ENCODE assay signal across 14 mouse cellular contexts in genomic region chr4:122838416-122838815, GRCm38 (mm10). TPM values are rescaled to one million over a fixed set of nuclear protein-coding genes. Genes with fewer than 3 reads are reported as not detected.
A peak's percentile ranks its signal among the peaks of the same experiment; 100 is the strongest.
DNase-seq lines count a peak whose midpoint lies in the region; ATAC-seq and TF ChIP-seq lines count a peak whose summit lies in the region.
"Had no signal": no experiment of that assay in that cellular context is flagged by ENCODE, and none has a peak within 500 bp of the region (broad histone marks: within the 10 kb centered on the region; RNA-seq: fewer than 3 reads in every experiment).

No protein-coding gene starts in this region.

- no peak overlapping the region for H3K4me3 ChIP-seq in hindbrain, embryonic 16.5 days (ENCODE audit: low read length)
- no peak overlapping the region for H3K4me3 ChIP-seq in hindbrain, postnatal 0 days (ENCODE audit: low read length)
- H3K4me3 ChIP-seq: embryonic facial prominence, embryonic 15.5 days; forebrain, embryonic 15.5 days; midbrain, embryonic 10.5 days had no signal

- no peak for TF ChIP-seq CTCF in hindbrain, postnatal 0 days (IDR thresholded peaks at IDR 0.05; ENCODE audit: low read depth)

- no peaks in the 10 kb centered on the region for H3K27me3 ChIP-seq in hindbrain, embryonic 16.5 days (replicated peaks; ENCODE audit: control insufficient read depth, insufficient read depth, low read length)
- no peaks in the 10 kb centered on the region for H3K27me3 ChIP-seq in hindbrain, postnatal 0 days (ENCODE audit: insufficient read depth, low read length)
- H3K27me3 ChIP-seq: embryonic facial prominence, embryonic 15.5 days; forebrain, embryonic 15.5 days had no signal

- no peak for DNase-seq in hindbrain, postnatal 0 days (ENCODE audit: low spot score)
- DNase-seq in MN1 (ENCODE audit: low spot score), result peak; percentile 7
- DNase-seq in thymus, postnatal 10 days (ENCODE audit: low spot score in 2 of 2), result peak; percentile 30 to 35
- no peak for DNase-seq in cerebellum, adult 9-11 months
- DNase-seq in cerebellum, adult 8-10 months, result no peak
- DNase-seq in adrenal gland, postnatal 36 days, result no peak
- DNase-seq: kidney, adult 2 months; liver; lung, embryonic 14.5 days had no signal

- no peaks in the 10 kb centered on the region for H3K9me3 ChIP-seq in hindbrain, embryonic 16.5 days (ENCODE audit: control insufficient read depth, low read length)
- no peaks in the 10 kb centered on the region for H3K9me3 ChIP-seq in hindbrain, postnatal 0 days (ENCODE audit: low read length)
- H3K9me3 ChIP-seq: embryonic facial prominence, embryonic 15.5 days; forebrain, embryonic 15.5 days had no signal

- H3K27ac ChIP-seq in hindbrain, embryonic 16.5 days (ENCODE audit: low read depth, low read length), result no peak overlapping the region
- H3K27ac ChIP-seq in hindbrain, postnatal 0 days, result no peak overlapping the region
- H3K27ac ChIP-seq: embryonic facial prominence, embryonic 15.5 days; forebrain, embryonic 15.5 days; midbrain, embryonic 10.5 days had no signal

- 79% methylated on average over 1 of the region's 1 CpGs for WGBS in hindbrain, embryonic 16.5 days
- WGBS in hindbrain, postnatal 0 days, result 63% methylated on average over 1 of the region's 1 CpGs

- no peak overlapping the region for H3K9ac ChIP-seq in hindbrain, embryonic 16.5 days (ENCODE audit: low read depth, low read length)
- no peak overlapping the region for H3K9ac ChIP-seq in hindbrain, postnatal 0 days (replicated peaks; ENCODE audit: low read length)
- H3K9ac ChIP-seq: embryonic facial prominence, embryonic 15.5 days; forebrain, embryonic 15.5 days; lung, embryonic 14.5 days had no signal

- peaks cover 9% of the 10 kb centered on the region for H3K36me3 ChIP-seq in hindbrain, embryonic 16.5 days (ENCODE audit: control insufficient read depth, insufficient read depth, low read length)
- no peaks in the 10 kb centered on the region for H3K36me3 ChIP-seq in hindbrain, postnatal 0 days (ENCODE audit: insufficient read depth, low read length)

- H3K4me2 ChIP-seq in hindbrain, embryonic 16.5 days (ENCODE audit: low read length), result 0 out of 2 replicates have a peak overlapping the region, but pooled peaks have one; percentile 12
- no peak overlapping the region for H3K4me2 ChIP-seq in hindbrain, postnatal 0 days (ENCODE audit: low read depth, low read length)
- H3K4me2 ChIP-seq: embryonic facial prominence, embryonic 15.5 days; forebrain, embryonic 15.5 days; lung, embryonic 14.5 days had no signal

- ATAC-seq in hindbrain, embryonic 16.5 days, result no peak
- no peak for ATAC-seq in hindbrain, postnatal 0 days
- ATAC-seq in megakaryocyte, adult 5-6 weeks (ENCODE audit: poor library complexity, severe bottlenecking), result peak; percentile 72
- ATAC-seq: forebrain, embryonic 15.5 days had no signal

- peaks cover 24% of the 10 kb centered on the region for H3K4me1 ChIP-seq in hindbrain, embryonic 16.5 days (ENCODE audit: control insufficient read depth, insufficient read depth, low read depth, low read length)
- H3K4me1 ChIP-seq in hindbrain, postnatal 0 days (ENCODE audit: insufficient read depth, low read length), result peaks cover 10% of the 10 kb centered on the region; the same call in 1 of the 2 replicates

RNA-seq across cellular contexts. Expression of gene Ppt1, which starts 2.4 kb away (rescaled TPM):
- polyA plus RNA-seq in hindbrain, embryonic 16.5 days (2015; fragmentation: Nextera tagmentation; extraction: Ambion mirVana), result 94.2 and 99.7 TPM in 2 replicates
- total RNA-seq in hindbrain, postnatal 0 days (2014; rRNA removed), result 29.0 and 36.4 TPM in 2 replicates
- polyA plus RNA-seq in hindbrain, postnatal 0 days (2015; fragmentation: Nextera tagmentation; extraction: Ambion mirVana), result 88.5 and 89.7 TPM in 2 replicates
- total RNA-seq in megakaryocyte, adult 5-6 weeks (2015), result 125 and 133 TPM in 2 replicates
- 95.0 and 101 TPM in 2 replicates for total RNA-seq in megakaryocyte, adult 5-6 weeks (2017)
- total RNA-seq in adrenal gland, postnatal 36 days (2021), result 10 to 100 TPM; 65.3 to 82.9 TPM

RNA-seq across cellular contexts. Expression of gene Cap1, which starts 47.4 kb away (rescaled TPM):
- 71.6 and 84.9 TPM in 2 replicates for polyA plus RNA-seq in hindbrain, embryonic 16.5 days (2015; fragmentation: Nextera tagmentation; extraction: Ambion mirVana)
- 133 and 141 TPM in 2 replicates for total RNA-seq in hindbrain, postnatal 0 days (2014; rRNA removed)
- 59.9 and 60.1 TPM in 2 replicates for polyA plus RNA-seq in hindbrain, postnatal 0 days (2015; fragmentation: Nextera tagmentation; extraction: Ambion mirVana)
- total RNA-seq in megakaryocyte, adult 5-6 weeks (2015), result 417 and 420 TPM in 2 replicates
- 551 and 589 TPM in 2 replicates for total RNA-seq in megakaryocyte, adult 5-6 weeks (2017)
- 100 to 1,000 TPM; 139 to 163 TPM for total RNA-seq in adrenal gland, postnatal 36 days (2021)

Comparison
In these comparisons a context has a peak if more than half of its experiments do, and no peak if none do; other contexts are left out.
1. DNase-seq: peak in MN1 (single experiment) and thymus, postnatal 10 days (2 of 2); none in hindbrain, postnatal 0 days (single experiment), cerebellum, adult 9-11 months (single experiment), cerebellum, adult 8-10 months (single experiment) and adrenal gland, postnatal 36 days (0 of 2).